Mouse (Mus musculus) brain, embryonic 14.5 days (tissue): ENCODE measurements around the gene Uggt2. TPM values are rescaled to one million over a fixed set of nuclear protein-coding genes. Genes with fewer than 3 reads are reported as not detected.

ENCODE experiments used
- DNase-seq: peaks from one replicate; pipeline ENCODE4 v3.0.0-alpha.2; 2011; ENCODE audit warnings: low read depth
- CTCF ChIP-seq: fragments of 200-500 bp; IDR thresholded peaks from 2 replicates; pipeline ENCODE4 v1.5.1; 2012; ENCODE audit warnings: inconsistent platforms, mild to moderate bottlenecking, moderate library complexity, borderline replicate concordance; ENCODE audit not compliant: insufficient read depth, insufficient read length; ENCODE audit errors: extremely low read depth
- POLR2A ChIP-seq: fragments of 200-500 bp; IDR thresholded peaks from 2 replicates; pipeline ENCODE4 v1.6.1; 2012; ENCODE audit warnings: mild to moderate bottlenecking, inconsistent platforms, borderline replicate concordance; ENCODE audit not compliant: poor library complexity, insufficient read depth, insufficient read length, severe bottlenecking; ENCODE audit errors: extremely low read depth
- polyA plus RNA-seq: library from polyadenylated mRNA; depleted of rRNA; stranded (reverse); fragments of >200 nt; gene quantifications from 2 replicates; pipeline ENCODE4 v1.2.3, GENCODE M21; 2012

Uggt2 gene
- polyA plus RNA-seq, 1 experiment = 42.6 TPM

DNA sequence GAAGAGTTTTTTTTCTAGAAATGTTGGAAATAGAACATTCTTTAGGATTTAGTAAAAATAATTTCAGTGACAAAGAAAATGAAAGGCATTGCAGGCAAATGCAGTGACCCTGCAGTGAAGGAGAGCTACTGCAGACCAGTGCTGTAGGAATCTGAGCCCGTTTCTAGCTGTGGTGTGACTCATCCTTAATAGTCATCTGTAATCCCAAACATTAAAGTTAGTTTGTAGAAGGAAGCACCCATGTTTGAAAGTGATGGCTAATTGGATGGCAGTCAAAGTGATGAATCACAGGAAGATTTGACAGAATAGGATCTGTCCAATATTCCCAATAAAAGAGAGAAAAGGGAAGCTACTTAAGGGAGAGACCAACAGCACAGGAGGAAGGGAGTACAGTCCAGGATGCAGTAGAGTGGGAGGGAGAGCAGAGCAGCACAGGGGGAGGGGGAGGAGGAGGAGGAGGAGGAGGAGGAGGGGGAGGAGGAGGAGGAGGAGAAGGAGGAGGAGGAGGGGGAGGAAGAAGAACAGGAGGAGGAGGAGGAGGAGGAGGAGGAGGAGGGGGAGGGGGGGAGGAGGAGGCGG is 71.5 kb downstream of the Uggt2 start:
- no peak for DNase-seq
- TF ChIP-seq POLR2A = no peak
- no peak for TF ChIP-seq CTCF

GRCm38 (mm10) chr14:119027130-119027529 is 72.1 kb downstream of the Uggt2 start:
- TF ChIP-seq POLR2A (no peak), CTCF (peak; percentile 81; the same call in 1 of the 2 replicates)
- peak; percentile 76 for DNase-seq

DNA sequence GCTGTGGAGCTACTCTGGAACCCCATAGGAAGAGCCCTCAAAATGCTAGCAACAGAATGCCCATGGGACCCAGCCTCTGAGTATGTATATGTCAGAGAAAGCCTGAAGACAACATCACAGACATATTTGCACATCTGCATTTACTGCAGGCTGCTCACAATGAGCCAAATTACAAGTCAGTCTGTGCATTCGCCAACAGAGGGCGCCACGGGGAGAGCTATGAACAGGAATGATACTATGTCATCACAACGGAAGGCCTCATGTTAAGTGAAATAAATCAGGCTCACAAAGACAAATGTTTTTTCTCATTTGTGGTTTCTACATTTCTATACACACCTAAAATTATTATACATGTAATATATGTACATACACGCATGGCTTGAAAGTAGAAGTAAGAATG is 73.3 kb downstream of the Uggt2 start:
- TF ChIP-seq CTCF (peak; percentile 41; the same call in 1 of the 2 replicates), POLR2A (no peak)
- DNase-seq = peak; percentile 25

DNA sequence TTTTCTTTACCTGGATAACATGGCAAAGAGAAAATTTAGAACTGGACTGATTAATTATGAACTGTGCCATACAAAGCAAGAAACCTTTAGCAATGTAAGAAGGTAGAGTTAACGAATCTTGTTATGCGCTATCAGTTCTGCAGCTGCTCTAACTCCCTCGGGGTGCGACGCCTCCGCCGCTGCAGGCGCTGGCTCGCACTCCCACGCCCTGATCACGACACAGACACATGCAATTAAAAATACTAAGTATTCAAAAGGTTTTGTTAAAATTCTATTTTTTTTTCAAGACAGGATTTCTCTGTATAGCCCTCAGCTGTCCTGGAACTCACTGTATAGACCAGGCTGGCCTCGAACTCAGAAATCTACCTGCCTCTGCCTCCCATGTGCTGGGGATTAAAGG is 85.7 kb downstream of the Uggt2 start:
- DNase-seq = peak; percentile 45

GRCm38 (mm10) chr14:119012607-119013431 is 86.4 kb downstream of the Uggt2 start:
- TF ChIP-seq CTCF = no peak
- no peak for TF ChIP-seq POLR2A
- peak; percentile 94 for DNase-seq

More for the DNA sequence above, 85.7 kb downstream of the Uggt2 start:
- TF ChIP-seq POLR2A = no peak

DNA sequence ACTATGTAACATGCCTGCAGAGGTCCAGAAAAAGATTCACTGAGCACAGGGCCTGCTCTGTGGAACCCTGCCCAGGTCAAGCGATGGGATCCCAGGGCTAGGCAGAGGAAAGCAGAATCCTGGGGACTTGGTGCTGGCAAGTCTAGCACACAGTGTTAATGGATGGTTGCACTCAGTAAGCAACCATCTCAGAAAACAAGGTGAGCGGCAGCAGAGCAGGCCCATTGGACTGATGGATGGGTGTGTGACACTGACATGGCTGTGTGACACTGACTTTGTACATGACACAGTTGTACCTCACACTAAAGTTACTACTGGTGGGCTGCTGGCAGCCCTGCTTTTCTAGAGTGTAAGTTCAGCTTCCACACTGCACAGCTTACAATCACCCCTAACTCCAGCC is 89.7 kb downstream of the Uggt2 start:
- DNase-seq = no peak
- no peak for TF ChIP-seq CTCF
- no peak for TF ChIP-seq POLR2A

DNA sequence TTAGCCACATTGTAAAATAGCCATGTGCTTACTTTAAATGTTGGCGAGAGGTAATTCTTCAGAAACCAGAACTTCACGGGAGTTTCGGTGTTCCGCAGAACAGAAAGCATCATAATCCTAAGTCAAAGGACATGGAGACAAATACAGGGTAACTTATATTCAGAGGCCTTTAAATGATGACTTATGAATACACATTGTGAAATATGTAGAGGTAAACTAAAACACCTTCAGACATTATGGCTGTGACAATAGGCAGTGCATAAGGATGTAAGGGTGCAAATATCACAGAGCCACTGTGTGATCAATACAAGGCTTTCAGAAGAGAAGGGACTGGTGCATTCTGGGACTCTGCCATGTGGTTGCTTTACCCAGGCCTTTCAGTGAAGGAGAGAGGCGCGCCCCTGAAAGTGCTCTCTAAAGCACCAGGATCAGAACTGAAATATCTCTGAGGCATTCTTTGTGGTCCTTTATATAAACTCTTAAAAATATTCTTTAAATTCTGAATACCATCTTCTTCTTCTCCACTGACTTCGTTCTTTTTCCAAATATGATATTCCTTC is 91.1 kb downstream of the Uggt2 start:
- peak; percentile 43 for DNase-seq

DNA sequence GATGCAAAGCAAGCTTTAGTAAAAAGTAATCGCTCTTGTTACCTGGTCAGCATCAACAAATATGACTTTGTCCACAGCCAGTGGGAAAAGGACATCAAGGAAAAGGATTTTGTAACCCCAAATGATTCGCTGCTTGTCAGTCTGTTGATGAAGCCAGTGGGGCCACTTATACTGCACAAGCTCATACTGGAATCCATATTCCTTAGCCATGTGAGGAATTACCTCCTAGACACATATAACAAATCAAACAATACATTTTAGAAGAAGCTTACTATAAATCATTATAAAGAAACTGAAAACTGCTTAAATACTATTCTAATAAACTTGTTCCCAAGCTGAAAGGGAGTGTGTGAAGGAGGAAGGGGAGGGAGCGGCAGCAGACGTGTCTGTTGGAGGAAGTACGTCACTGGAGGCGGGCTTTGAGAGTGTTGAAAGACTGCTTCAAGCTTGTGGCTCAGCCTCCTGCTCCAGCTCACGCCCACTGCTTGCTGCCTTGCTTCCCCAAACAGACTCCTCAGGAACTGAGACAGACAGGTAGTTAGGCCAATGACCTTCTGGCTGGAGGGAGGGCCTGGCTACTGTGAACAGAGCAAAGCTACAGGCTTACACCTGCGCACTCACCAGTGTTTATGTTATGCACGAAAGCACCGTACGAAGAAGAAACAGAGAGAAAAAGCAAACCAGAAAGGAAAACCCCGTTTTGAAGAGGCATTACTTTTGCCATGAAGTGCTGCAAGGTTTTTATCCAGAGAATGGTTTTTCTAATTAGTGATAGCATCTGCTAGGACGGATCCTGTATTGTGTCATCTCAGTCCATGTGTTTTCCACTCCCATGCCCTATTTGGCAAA is 91.9 kb downstream of the Uggt2 start:
- TF ChIP-seq CTCF (no peak), POLR2A (no peak)
- DNase-seq = peak; percentile 100

More for the DNA sequence above, 91.1 kb downstream of the Uggt2 start:
- TF ChIP-seq CTCF = no peak
- TF ChIP-seq POLR2A = no peak

DNA sequence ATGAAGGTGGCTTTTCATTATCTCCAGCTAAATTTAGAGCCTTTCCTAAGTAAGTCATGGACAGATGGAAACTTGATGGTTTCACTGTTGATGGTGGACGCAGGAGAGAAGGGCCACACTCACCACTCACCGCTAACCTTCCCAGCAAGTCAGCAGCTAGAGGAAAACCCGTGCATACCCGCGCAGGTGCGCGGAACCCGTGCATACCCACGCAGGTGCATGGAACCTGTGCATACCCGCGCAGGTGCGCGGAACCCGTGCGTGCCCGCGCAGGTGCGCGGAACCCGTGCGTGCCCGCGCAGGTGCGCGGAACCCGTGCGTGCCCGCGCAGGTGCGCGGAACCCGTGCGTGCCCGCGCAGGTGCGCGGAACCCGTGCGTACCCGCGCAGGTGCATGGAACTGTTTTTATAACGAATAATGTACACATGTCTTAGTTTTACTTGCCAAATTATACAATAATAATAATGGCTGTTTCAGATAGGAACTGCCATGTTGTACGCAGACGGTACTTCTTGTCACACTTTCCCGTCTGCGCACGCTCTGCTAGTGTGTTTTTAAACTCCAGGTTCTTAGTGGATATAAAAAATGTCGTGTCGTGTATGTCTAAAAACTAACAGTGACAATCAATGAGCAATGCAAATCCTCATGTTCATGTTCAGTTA is 92.7 kb downstream of the Uggt2 start:
- no peak for TF ChIP-seq CTCF
- no peak for TF ChIP-seq POLR2A
- DNase-seq = peak; percentile 46

DNA sequence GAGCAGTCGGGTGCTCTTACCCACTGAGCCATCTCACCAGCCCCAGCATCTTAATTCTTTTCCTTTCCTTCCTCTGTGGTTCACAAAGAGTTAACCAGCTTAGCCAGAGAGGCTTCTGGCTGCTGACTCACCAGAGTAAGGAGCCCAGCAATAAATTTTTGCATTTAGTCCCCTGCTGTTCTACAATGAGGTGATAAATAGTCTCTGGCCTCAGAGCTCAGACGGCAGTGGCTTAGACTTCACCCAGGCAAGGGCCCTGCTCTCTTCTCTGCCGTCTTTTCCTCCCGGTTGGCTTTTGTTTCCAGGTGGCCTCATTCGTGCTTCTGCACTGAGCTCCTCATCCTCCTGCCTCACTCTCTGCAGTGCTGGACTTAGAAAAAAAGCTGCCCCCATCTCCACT is 93.4 kb downstream of the Uggt2 start:
- peak; percentile 29 for DNase-seq
- TF ChIP-seq CTCF (no peak), POLR2A (no peak)

- TF ChIP-seq POLR2A (no peak), CTCF (peak; percentile 52; the same call in 1 of the 2 replicates)
- DNase-seq = peak; percentile 42
These were observed 95.9 kb downstream of the Uggt2 start for GRCm38 (mm10) chr14:119003320-119003719.

- no peak for TF ChIP-seq CTCF
- no peak for TF ChIP-seq POLR2A
- no peak for DNase-seq
These were observed 103.9 kb downstream of the Uggt2 start for GRCm38 (mm10) chr14:118995226-118995925.
